Mouse (Mus musculus) cerebellum, postnatal 36 days (tissue): ENCODE data around the gene Usmg5.
A peak's percentile ranks its signal among the peaks of the same experiment; 100 is the strongest.

Source experiments
- DNase-seq, 2 experiments: peaks; one replicate each; pipeline ENCODE4 v3.0.0; 2021 to 2022; ENCODE audit warnings: mixed read lengths in 2 of 2

Usmg5 gene

GRCm38 (mm10) chr19:47053471-47053870 is 37.0 kb downstream of the Usmg5 start:
- no peak for DNase-seq

DNA sequence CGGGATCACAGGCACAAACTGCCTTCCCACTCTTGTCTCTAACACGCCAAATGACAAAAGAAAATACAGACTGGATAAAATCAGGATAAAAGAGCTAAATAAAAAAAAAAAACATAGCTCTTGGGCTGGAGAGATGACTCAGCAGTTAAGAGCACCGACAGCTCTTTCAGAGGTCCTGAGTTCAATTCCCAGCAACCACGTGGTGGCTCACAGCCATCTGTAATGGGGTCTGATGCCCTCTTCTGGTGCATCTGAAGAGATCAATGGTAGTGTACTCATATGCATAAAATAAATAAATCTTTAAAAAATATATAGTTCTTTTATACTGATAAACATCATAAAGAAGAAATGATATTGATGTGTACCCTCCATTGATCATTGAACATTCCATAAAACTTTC is 37.5 kb downstream of the Usmg5 start:
- DNase-seq: no peak

DNA sequence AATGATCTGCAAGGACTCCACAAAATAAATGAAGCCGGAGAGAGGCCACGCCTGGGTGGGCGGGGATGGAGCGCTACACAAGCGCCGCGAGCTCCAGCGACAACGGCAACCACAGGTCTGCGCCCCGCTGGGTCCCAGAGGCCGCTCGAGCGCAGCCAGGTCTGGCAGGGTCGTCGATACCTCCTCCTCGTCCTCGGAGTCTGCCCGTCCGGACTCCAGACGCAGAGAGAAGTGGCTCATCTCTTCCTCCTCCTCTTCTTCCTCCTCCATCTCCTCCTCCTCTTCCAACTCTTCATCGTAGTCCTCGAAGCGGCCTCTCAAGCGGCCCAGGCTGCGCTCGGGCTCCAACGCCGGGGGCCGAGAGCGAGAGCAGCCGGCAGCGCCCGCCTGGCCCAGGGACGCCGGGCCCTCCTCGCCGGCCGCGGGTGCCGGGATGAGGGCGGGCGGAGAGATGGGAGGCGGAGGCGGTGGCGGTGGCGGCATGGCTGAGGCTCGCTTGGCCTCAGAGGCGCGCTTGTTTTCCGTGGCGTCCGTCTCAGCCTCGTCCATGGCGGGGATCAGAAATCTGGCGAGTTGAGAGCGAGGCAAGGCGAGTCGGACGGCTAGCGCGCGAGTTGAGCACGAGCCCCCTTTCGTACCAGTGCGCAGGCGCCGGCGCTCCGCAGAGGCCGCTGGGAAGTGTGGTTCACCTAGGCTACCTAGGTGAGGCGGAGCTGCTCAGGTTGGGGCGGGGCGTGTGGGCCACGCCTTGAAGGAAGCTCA is 40.0 kb downstream of the Usmg5 start, which contains the start of gene Pcgf6:
Gene Pcgf6, minus strand, starts transcription at position 636 of the 762 bp plus-strand sequence.
- DNase-seq: peak; percentile 88 to 89

GRCm38 (mm10) chr19:47049840-47050239 is 40.6 kb downstream of the Usmg5 start:
- DNase-seq: no peak

DNA sequence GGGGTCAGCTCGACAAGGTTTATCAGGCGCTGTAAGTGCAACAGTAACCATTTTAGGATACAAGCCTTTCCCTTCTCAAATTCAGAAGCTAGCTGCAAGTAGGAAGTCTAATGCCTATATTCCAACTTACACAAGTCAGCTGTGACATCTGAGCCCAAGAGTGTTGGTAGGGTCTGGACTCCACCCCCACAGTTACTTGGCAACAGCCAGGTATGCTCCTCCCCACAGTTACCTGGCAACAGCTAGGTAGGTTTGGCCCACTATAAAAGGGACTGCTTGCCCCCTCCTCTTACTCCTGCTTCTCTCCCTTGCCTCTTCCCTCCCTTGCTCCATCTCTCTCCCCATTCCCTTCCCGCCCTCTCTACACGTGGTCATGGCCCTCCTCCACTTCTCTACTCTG is 41.4 kb downstream of the Usmg5 start:
- no peak for DNase-seq

DNA sequence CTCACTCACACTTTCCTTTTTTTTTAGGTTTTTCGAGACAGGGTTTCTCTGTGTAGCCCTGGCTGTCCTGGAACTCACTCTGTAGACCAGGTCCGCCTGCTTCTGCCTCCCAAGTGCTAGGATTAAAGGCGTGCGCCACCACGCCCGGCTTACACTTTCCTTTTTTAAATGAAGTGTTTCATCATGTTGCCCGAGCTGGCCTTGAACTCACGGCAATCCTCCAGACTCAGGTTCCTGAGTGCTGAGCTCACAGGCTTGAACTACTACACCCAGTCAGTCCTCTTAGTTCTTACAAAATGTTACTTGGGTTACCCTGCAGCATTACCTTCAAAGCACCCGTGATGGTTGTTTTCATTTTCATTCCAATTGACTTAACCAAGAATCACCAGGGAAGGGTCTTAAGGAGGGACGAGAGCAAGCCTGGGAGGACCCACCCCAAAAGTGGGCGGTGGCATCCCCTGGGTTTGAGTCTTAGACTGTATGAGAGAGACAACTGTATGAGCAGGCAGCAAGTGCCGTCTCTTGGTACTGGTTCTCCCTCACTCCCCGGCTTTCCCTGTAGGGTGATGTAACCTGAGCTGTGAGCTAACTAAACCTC is 43.1 kb downstream of the Usmg5 start:
- DNase-seq: no peak

DNA sequence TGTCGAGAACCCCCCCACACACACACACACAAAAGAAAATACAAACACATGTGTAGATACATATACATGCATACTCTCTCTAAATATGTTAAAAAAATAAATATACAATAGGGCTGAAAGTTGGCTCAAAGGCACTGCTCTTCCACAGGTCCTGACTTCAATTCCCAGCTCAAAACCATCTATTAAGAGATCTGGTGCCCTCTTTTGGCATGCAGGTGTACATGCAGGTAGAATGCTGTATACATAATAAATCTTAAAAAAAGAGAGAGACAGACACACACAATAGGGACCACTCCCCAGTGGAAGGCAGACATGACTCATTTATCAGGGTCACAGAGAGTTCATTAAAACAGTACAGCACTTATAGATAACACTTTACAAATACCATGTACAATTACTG is 44.1 kb downstream of the Usmg5 start:
- no peak for DNase-seq

DNA sequence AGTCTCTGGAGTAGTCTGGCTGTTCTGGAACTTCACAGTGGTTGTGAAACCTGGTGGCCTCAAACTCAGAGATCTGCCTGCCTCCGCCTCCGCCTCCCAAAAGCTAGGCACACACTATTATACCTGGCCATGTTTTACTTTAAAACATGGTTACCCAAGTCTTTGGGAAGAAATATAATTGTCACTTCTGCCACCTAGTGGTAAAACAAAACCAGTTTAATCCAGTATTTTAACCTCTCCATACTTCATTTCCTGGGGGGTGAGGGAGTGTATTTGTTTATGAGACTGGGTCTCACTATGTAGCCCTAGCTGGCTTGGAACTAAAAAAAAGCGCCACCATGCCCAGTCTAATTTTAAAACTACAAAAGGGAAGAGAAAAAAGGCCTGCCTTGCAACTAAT is 46.8 kb downstream of the Usmg5 start:
- no peak for DNase-seq

DNA sequence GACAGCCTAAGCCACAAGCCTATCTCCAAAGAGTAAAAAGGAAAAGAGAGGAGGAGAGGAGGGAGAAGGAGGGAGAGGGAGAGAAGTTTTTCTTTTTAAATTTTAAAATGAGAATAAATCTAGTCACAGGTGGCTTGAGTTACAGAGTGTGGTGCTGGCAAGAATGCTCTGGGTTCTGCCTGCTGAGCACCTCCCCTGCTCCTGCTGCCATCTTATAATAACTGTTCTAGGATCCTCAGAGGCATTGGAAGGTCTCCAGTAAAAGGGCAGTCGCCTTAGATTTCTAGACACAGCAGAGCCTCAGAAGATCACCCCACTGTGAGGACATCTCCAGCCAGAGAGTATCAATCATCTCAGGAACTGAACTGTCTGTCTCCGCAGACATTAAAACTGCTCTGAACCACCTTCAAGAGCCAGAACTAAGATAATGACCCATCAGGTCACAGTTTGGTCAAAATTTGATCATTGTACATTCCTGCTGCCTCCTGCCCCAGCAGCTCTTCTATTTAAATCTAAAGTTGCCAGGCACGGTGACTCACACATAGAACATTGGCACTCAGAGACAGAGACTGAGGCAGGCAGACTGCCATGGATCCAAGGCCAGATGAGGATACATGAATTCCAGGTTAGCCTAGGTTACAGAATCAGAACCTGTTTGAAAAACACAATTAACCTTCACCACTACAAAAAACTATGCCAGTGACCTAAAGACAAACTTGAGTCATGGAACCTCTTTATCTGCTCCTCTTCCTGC is 49.5 kb downstream of the Usmg5 start:
- no peak for DNase-seq

DNA sequence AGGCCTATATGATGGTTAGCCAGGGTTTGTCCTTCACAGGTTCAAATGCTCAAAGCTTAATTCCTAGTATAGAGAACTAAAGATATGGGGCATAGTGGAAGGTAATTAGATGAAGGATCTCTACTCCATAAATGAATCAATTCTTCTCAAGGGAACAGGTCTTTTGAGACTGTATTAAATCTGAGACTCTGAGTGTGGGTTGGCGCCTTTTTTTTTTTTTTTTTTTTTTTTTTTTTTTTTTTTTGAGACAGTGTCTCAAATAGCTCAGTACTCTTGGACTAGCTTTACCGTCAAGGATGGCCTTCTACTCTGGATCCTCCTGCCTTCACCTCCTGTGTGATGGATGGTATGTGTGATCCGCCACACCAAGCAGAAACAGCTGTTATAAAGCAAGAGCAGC is 53.9 kb downstream of the Usmg5 start:
- no peak for DNase-seq

GRCm38 (mm10) chr19:47034916-47035315 is 55.5 kb downstream of the Usmg5 start:
- no peak for DNase-seq
